Mouse (Mus musculus): ENCODE measurements around the gene Gm6525.

The Gm6525 gene

GRCm38 (mm10) chr3:84172406-84172805, 1.5 kb upstream of the Gm6525 start:
- DNase-seq, result peak; percentile 15 to 17

DNA sequence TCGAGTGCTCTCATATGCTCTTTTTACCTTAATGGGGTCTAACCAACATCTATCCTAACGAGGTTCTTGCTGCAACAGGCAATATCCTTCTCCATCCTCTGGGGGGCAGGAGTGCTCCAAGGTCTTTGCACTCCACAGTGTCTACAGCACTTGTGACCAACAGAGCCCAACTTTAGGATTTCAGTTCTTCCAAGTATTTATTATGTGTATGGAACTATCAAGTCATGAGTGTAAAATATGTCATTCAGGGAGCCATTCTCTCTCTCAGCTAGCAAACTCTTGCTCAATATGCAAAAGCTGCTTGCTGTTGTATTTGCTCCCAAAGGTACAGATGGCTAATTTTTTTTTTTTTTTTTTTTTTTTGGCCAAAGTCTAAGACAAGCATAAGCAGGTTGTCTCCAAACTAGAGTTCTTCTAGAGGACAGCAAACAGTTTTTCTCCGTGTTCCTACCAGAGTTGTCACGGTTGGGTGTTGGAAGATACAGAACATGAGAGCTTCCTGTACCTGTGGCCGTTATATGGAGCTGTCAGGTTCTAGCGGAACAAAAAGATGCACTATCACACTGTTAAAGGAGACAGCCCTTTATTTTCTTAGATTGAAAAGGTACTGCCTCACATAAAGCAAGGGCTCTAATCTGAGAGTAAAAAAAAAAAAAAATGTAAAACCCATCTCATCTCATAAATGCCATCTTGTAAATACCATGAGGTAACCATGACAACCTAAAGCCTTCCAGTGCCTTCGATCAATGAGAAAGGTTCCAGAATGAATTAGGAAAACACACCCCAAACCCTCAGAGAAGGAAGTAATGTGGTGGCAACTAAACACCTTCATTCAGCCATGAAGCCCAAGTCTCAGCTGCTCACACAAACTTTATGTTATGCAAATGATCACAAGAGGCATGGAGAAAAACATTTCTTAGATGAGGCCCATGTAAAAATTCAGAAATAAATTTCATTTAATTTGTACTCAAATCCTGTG, 1.7 kb downstream of the Gm6525 start:
- peak; percentile 85 to 88 for DNase-seq

GRCm38 (mm10) chr3:84177834-84178233, 3.9 kb downstream of the Gm6525 start:
- DNase-seq, result no peak

- DNase-seq, result no peak
Measured at GRCm38 (mm10) chr3:84180304-84180703, 6.4 kb downstream of the Gm6525 start.

- DNase-seq, result no peak
Measured at GRCm38 (mm10) chr3:84181102-84181501, 7.2 kb downstream of the Gm6525 start.

DNA sequence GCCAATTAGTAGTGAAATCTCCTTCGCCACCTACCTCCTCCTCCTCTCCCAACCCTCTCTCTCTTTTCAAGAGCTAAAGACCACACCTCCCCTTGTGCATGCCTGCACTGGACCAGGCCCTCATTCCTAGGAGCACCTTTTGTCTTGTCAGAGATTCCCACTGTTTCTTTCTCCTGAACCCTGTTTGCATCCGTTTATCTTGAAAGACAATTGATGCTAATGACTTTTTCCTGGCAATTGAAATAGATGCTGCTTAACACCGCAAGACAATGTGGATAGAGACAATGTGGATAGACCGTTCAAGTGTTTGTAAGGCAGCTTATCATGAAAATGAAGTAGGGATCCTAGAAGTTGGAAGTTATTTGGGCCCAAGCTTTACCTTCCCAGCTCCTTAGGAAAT, 7.8 kb downstream of the Gm6525 start:
- DNase-seq, result no peak

DNA sequence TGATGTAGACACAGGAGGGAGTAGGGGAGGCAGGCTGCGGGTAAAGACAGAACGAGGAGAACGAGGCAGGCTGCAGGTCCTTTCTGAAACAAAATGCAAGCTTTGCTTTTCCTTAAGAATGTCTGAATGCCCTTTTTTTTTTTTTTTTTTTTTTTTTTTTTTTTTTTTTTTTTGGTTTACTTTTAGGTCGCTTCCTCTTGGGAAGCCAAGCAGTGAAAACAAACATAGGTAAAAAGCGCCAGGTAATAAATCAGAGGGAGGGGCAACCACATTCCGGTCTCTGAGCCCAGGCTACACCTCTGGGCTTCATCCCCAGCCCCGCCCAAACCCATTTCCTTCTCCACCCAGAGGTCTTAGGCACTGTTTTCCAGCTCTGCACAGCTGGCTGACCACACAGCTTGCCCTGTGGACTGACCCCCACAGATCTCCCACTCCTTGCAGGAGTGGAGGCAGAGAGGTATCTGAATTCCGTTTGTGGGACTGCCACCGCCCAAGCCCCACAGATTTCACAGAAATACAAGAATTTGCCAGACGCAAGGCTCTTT, 15.8 kb downstream of the Gm6525 start:
- DNase-seq, result peak; percentile 56 to 75

DNA sequence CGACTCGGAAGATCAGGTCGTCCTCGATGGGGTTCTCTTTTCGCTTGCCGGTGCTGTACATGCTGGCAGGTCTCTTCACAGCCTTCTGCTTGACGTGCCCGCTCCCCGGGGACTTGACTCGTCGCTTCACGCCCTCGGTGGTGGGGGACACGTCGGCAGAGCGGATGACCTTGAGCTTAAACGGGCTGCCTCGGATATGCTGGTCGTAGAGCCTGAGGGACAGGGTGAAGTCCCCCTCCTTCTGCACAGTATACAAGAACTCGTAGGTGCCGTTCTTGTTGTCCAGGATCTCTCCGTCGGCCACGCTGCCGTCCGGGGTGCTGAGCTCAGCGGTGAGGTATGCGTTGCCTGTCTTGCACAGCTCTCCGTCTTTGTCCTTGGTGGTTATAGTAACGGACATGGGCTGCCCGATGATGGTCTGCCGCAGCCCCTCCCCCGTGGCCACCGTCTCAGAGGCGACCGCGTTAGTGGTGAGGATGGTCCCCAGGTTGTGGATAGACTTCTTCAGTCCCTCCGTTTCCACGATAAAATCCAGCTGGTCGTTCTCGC, 16.7 kb downstream of the Gm6525 start:
- DNase-seq, result peak; percentile 51 to 67

DNA sequence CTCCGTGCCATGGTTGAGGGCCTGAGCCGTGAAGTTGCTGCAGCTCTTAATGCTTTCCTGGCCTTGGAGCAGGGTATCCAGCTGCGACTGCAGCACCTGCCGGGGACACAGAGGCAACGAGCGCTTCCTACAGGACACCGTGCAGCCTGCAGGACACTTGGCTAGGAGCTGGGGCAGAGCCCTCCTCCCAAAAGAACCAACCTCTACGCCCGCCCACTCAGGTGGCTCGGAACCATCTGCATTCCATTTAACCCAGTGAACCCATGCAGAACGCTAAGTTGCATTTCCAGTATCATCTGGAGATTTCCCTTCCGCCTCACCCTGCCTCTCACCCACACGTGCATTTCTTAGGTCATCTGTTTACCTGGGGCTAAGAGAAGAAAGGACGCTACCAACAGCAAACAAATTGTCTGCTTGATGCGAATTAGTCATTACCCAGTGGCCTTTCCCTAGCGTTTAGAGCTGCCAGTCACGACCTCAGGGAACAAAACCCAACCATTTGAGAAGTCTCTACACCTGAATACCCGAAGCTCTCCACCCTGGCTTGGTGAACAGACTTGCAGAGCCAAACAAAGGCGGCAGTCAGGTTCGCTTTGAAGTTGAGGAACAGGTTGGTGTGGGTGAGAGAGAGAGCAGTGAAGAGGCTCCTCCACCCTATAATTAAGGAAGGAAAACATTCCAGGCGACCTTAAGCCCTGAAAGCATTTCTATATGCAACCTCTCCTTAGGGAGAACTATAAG, 17.4 kb downstream of the Gm6525 start:
- peak in 1 of 2 experiments; percentile 34 for DNase-seq

GRCm38 (mm10) chr3:84193881-84194280, 20.0 kb downstream of the Gm6525 start:
- no peak for DNase-seq

DNA sequence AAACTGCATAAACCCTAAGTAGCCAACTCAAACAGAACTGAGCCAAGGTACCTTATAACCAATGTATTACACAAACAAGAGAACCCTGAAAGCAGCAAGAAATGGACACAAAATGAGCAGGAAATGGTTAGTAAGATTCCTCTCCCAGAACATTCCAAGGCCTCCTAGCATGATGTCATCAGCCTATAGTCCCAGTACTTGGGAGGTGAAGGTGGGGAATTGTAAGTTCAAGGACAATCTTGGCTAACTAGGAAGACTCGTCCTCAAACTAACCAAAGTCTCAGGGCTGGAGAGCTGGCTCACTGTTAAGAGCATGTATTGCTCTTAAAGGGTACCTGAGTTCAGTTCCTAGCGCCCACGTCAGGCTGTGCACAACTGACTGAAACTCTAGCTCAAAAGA, 24.3 kb downstream of the Gm6525 start:
- DNase-seq, result no peak

DNA sequence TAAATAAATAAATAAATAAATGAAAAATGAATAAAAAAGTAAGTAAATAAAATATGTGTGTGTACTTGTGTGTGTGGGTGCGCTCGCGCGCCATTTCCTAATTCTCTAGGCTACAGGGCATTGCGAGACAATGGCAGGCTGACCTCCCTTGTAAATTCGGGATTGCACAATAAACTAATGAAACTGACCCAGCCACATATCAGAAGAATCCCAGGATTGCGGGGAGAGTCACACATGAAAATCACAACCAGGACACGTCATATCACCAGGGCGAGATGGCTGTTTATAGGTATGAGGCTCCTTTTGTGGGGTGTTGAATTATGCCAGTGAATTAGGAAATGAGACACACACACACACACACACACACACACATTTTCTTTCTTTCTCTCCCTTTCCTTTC, 25.6 kb downstream of the Gm6525 start:
- DNase-seq, result no peak

DNA sequence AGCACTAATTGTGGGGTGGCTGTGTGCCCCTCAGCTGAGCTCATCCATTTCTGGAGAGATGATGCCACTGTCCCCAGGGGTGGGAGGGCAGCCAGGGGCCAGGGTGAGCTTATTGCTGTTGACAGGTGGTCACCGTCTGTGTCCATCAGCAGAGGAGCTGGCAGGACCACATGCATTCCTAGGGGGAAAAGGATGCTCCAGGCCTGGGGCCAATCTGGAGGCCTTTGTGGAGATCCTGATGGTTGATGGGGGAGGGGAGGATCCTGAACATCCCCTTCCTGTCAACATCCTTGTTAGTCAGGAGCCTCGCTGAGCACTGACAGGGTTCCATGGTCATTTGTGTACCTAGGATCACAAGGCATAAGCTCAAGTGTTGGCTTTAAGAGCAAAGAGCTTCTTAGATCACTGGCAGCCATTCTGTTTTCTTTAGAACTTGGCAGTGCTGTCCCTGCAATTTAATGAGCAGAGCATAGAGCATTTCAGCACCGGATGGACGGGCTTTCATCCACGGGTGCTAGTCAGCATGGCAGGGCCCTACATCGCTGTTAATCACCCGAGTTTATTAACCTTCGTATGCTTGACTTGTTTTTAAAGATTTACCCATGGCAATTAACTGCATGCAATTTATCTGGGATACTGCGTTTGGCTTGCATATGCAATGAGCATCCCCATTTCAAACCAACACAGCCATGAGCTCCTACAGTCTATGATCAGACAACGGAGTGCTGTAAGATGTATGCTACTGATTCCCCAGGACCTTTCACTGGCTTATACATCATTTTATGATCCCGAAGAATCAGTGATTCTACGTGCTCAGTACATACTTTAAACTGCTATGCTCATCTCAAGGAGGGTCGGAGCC, 26.9 kb downstream of the Gm6525 start:
- DNase-seq, result peak in 1 of 2 experiments; percentile 30

- no peak for DNase-seq
Measured at GRCm38 (mm10) chr3:84204640-84205039, 30.7 kb downstream of the Gm6525 start.

DNA sequence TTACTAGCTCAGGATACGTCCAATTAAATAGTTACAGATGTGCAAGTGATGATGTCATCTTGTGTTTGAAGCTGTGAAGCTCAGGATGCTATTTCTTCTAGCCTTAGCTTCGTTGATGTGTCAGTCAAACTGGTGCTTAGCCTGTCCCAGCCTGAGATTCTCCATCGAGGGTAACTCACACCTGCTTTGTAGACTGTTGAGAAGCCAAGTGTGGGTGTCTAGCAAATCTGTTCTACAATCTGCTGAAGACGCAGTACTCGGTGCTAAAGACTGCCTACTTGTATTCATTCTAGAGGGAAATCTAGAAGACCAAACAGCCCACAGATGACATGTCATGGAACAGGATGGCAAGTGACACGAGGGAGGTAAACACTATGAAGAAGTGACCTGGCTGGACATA, 31.7 kb downstream of the Gm6525 start:
- DNase-seq, result no peak

DNA sequence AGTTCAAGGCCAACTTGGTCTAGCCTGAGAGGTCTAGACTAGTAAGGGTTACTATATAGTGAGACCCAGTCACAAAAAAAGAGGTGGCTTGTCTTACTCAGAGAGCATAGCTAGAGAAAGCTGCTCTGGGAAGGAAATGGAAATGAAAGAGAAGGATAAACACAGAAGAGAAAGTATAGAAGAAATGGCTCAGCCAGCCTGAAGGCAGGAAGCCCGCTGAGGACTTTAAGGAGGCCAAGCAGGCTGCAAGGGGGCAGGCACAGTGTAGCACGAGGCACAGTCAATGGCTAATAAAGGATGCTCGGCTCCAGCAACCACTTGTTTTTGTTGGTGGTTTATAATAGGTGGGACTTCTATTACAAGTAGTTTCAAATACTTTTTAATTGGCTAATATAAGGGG, 32.2 kb downstream of the Gm6525 start:
- DNase-seq, result no peak

DNA sequence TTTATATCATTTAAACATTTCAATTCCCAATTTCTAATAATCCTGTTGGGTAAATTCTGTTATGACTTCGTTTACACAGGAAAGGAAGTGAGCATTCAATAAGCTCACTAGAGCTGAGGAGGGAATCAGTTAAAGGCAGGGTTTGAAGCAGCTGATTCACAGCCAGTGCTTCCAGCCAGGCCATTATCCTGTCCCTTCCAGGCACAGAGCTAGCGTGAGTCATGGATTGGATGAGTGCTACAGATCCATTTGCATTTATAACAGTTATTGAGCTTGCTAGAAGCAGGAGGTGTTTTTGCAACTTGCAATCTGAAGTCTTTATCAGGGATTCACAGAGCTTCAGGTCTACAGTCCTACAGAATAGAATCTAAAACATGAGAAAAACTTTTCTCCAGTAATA, 33.5 kb downstream of the Gm6525 start:
- DNase-seq, result no peak

DNA sequence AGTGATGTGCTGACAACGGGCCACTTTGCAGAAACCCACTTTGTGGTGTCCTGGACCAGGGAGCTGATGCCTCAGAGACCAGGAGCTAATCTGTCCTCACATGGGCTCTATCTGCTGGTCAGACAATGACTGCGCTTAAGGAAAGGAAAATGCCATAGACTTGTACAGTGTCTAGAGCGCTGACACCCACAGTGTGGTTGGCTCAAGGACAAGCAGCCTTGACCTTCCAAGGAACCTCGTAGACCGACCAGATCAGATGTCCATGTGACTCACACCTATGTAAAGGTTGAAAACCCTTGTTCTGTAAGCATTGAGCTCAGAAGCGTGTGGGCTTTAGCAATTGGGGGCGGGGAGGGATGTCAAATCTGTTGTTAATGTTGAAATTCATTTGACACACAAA, 34.6 kb downstream of the Gm6525 start:
- no peak for DNase-seq

DNA sequence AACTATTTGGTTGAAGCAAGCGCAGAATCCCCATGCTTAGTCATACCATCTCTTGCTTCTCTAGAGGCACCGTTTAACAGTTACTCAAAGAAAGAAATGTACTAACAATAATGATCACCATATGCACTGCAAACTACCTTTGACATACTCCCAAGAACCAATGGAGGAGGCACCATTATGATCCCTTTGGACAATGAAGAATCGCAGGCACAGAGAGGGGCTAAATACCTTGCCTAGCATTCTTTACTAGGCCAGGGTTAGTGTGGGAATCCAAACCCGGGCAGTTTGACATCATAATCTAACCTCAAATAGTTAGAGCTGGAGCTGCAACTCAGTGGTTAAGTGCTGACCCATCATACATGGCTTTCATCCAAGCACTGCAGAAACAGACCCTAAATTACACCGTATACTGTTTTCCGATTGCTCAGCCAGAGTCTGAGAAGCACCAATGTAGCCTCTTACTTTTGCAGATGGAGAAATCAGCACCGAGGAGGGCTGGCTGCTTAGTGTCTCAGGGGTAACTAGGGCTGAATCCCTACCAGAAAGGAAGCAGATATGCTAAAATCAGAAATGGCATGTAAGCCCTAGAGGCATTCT, 35.1 kb downstream of the Gm6525 start:
- no peak for DNase-seq

- DNase-seq, result no peak
Measured at GRCm38 (mm10) chr3:84211340-84211875, 37.5 kb downstream of the Gm6525 start.

- DNase-seq, result peak; percentile 64 to 77
Measured at GRCm38 (mm10) chr3:84214501-84214900, 40.6 kb downstream of the Gm6525 start.

DNA sequence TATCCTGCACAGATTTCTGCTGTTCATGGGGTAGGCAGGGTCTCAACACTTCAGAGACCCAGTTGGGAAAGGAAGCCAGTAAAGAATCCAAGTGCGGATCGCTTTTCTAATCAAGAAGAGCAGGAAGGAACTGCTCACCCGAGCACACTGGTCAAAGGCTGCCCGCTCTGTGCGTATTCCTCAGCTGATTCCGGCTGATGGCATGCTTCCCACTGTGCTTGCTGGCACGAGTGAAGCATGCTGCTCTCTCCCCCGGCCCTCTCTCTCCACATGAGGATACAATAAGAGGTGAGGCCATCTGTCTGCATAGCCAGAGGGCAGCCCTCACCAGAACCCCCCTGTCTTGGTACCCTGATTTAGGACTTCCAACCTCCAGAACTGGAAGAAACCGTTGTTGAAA, 41.3 kb downstream of the Gm6525 start:
- DNase-seq, result peak; percentile 32 to 62
